Mouse (Mus musculus) forelimb bud, embryonic 11.5 days (tissue): Measurements from ENCODE around the gene Tmem132d.
A peak's percentile ranks its signal among the peaks of the same experiment; 100 is the strongest.

Experiments used
- DNase-seq: peaks from one replicate; pipeline ENCODE4 v3.0.0-alpha.2; 2012; ENCODE audit warnings: low read depth, low spot score

The Tmem132d gene

DNA sequence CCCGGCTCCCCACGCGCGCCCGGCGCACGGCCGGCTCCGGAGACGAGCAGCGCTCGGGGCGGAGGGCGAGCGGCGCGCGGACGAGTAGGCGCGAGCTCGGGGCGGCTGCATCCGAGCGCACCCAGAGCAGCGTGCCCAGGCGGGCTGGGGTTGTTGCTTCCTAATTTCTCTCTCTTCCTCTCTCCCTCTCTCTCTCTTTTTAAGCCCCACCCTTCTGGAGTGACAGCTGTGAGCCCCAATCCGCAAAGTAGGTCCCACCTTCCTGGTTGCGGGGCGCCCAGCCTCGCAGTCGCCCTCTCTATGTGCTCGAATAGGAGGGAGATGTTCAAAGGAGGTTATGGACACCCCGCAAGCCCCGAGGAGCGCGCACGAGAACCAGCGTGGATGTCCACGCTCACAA lies at the start of gene Tmem132d:
Tmem132d (minus strand) TSS at position 162 of the 400 bp plus-strand sequence.
- DNase-seq = peak; percentile 23

DNA sequence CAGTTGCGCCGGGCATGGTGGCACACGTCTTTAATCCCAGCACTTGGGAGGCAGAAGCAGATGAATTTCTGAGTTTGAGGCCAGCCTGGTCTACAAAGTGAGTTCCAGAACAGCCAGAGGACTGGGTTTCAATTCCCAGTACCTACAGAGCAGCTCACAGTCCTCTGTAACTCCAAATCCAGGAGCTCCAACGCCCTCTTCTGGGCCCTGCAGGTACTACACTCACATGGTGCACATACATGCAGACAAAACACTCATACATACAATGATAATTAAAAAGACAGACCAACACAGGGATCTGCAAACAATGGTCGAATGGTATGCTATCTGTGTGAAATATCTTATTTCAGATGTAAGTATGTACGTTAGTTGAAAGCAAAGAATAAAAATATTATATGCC lies 47.9 kb upstream of the Tmem132d start:
- no peak for DNase-seq

DNA sequence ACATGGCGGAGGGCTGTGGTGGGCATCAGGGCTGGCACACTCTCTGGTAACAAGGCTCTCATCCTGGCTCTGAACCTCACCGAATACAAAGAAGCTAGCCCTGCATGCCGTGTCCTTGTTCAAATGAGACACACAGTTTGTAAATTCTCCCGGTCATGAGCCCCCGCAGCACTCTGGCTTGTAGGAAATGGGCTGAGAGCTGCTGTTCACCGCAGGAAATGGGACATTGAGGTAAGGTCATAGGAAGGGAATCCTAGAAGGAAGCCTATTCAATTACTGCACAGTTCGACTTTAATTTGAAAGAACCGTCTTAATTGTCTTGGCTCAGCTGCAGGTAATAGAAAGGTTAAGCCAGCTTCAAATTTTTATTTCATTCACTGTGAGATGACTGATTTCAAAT lies 42.5 kb upstream of the Tmem132d start:
- DNase-seq = no peak

DNA sequence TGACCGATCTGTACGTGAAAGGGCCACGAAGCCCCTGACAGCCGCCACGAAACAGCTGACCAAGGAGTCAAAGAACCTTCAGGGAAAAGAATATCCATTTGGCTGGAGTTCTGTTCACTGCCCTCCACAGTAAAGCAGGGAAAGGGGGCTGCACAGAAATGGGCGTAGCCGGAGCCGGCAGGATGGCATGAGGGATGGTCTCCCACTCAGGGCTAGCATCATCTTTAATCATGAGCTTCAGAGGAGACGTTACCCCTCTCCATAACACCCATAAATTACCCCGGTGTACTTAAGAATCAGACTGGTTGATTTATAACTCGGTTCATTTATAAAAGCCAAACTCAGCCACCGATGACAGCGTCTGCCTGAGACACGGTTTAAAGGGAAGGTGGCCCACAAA lies 36.9 kb upstream of the Tmem132d start:
- no peak for DNase-seq

DNA sequence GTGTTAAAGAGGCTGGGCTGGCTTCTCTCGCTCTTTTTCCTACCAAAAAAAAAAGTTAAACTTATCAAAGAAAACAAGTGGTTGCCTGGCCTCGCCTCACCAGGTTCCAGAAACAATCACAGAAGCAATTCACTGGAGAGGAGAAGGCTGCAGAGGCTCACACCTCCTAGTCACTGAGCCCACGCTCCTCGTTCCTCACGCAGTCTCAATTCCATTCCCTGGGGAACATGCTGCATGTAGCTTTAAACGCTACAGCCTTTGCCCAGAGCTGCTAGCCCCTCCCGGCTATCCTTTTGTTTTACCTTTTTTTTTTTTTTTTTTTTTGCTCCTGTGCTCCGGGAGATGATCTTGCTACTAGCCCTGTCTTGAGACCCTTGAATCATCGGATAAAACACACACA lies 31.6 kb upstream of the Tmem132d start:
- DNase-seq = no peak

DNA sequence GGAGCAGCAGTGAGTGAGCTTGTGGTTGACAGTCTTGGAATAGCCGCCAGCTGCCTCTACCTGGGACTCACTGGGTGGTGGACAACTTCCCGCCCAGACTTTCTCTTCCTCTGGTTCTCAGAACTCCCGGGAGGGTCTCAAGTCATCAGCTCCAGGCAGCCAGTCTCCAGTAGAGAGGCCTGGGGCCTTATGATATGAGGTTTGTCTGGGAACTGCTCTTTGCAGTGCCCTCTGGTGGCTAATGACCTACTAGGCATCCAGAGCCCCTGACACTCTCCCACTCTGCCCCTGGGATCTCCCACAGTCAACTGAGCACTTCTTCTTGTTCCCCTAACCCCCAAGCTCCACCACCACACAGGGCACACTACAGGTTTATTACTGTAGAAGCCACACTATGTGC lies 27.7 kb upstream of the Tmem132d start:
- no peak for DNase-seq

DNA sequence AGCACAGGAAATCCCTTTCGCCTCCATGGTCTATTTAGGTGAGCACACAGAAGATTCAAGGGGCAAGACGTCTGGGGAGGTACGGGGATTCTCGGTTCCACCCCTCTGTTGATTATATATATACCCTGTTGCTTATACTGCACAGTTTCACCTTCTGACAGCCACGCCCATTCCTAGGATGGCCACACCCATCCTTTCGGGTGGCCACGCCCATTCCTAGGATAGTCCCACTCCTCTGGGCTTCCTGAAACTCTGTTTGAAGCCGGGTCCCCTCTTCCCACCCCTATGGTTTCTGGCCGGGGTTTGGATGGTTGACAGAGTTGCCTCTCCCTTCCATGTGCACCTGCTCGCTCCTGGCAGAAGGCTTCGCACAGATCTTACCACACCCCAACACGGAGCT lies 22.9 kb upstream of the Tmem132d start:
- no peak for DNase-seq

DNA sequence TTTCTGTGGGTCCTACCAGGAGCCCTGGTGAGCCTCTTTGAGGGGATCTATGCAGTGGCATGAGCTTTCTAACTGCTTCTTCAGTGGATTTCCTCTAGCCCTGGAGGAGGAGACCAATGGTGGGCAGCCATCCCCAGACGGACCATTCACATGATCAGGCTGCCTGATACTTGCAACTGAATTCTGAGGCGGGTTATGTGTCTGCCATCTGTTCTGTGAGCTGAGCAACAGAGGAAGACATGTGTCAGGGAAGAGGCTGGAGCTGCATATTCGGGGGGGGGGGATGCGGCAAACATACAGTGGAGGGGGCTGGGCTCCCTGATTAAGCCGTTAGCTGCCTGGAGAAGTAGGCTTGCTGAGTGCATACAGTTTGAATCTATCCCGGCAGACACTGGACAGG lies 19.3 kb upstream of the Tmem132d start:
- no peak for DNase-seq

DNA sequence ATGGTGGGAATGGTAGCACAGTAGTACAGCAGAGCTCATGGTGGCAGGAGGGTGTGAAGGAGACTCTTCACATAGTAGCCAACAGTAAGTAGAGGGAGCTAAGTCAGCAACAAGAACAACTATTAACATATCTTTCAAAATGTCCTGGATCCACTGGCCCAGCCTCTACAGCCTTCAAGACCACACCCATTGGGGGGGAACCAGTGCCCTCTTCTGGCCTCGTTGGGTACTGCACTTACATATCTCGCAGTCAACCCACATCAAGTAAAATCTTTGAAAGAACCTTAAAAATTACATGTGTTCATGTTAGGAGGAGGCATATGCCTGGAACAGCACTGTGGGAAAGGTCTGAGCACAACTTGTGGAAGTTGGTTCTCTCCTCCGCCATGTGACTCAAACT lies 17.9 kb upstream of the Tmem132d start:
- no peak for DNase-seq

DNA sequence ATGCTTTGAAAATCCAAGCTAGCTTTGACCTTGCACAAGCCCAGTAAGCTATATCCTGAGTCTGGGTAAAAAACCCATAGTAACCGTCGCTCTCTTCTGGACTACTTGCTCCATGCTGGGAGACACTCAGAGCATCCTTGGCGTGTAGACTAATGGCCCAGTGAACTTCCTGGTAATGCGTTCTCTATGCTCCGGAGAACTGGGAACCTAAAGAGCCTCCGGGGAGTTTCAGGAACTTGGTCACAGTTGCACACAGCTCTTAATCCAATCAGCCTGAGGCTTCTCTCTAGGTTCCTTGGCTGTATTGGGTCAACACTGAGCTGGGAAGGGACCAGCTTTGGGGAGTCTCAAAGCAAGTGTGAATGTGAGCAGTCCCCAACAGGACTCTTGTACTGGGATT lies 12.0 kb upstream of the Tmem132d start:
- no peak for DNase-seq

DNA sequence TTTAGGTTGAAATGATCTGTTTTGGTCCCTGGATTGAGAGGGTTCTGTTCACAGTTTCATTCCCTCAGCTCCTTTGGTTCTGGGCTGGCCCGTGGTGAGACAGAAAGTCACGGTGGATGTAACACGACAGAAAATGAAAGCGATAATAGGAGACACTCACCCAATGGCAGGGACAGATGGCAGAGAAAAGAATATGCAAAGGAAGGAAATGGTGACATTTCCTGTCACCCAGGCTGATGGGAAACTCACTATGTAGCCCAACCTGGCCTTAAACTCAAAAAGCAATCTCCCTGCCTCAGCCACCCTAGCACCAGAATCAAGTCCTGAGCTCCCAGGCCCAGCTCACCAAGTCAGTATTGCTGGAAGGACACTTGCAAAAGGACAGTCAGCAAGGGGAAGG lies 11.0 kb upstream of the Tmem132d start:
- no peak for DNase-seq

DNA sequence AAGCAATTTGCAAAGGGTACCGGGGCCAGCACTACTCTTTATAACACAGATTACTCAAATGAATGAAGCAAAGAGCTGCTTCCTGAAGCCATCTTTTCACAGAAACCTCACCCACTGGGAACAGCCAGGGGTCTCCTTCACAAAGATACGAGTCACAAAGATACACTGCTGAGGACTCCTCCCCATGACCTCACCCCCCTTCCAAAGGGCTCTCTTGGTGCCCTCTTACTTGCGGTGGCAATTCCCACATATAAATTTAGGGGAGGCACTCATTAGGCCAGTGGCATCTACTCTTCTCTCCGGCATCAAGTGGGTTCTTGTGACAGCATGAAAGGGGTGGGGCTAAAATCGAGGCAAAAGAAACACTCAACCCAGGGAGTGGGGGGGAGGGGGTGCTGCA lies 8.2 kb upstream of the Tmem132d start:
- no peak for DNase-seq

DNA sequence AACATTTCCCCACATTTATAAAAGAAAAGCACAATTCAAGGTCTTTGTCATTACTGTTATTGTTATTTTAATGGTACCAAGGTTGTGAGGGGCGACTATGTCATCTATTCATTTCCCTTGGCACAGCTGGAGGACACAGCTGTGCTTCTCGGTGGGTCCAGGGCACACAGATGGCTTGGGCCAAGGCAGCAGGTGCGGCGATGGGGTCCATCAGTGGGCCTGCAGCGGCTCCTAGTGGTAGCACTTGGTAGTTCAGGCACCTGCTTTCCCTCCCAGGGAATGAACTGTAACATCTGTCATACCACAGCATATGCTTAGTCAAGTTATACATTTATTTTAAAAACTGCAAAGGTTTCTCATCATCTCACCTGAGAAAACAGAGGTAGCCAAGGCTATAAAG lies 7.0 kb upstream of the Tmem132d start:
- DNase-seq = peak; percentile 69

DNA sequence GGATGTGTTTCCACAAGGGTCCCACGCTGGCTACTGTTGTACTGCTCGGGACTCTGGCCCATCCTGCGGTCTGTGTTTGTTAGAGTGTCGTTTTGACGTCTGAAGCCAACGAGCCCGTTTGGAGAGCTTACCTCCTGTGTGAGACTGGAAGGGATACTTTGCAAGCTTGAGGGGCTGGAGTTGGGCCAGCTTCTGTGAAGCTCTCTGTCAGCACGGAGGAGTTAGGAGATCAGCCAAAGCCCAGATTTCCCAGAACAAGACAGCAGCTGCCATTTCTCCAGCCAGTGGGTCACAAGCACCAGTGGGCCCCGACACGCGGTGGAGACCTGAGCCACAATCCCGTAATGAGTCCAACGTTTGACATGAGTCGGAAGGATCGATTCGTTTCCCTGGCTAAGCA lies 5.2 kb upstream of the Tmem132d start:
- no peak for DNase-seq

DNA sequence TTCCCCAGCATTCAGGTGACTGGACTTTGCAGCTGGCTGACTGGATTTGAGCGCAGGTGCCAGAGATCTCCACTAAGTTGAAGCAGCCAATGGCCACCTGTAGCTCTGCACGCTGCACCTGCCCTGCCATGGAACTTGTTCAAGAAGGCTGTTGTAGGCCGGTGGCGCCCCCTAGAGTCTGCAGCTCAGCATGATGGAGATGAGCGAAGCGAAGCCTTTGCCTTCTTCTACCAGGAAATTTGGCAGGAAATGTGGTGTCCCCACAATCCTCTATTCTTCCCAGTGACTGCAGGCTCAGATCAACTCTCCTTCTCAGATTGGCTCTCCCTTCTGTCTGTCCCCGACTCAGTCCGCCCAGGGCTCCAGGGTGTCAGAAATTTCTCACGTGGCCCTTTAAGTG lies 4.0 kb upstream of the Tmem132d start:
- DNase-seq = peak; percentile 56

DNA sequence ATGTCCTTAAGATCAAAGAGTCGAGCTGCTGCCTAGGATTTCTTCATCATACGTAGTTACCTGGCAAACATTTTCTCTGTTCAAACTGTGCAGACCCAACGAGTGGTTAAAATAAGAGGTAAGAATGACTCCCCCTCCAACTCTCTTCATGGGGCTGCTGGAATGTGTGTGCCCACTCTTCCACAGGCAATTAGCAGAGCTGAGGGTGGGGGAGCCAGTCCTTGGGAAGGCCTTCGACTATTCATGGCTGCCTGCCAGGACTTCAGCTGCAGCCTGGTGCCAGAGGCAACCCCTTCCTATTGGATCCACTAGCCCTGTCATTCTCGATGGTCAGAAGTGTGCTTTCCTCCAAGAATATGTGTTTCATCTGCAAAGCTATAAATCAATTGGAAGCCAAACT lies 2.8 kb upstream of the Tmem132d start:
- DNase-seq = no peak

DNA sequence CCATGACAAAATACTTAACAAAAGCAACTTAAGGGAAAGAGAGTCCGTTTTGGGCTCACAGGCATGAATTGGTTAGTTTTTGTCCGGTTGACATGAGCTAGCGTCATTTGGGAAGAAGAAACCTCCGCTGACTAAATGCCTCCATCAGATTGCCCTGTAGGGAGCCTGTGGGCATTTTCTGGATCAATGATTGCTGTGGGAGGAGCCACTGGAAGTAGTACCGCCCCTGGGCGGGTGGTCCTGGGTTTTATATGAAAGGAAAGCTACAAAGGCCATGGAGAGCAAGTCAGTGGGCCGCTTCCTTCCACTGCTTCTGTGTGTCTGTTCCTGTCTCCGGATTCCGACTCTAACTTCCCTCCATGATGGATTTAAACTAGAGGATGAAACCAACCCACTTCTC lies 909 bp upstream of the Tmem132d start:
- no peak for DNase-seq

DNA sequence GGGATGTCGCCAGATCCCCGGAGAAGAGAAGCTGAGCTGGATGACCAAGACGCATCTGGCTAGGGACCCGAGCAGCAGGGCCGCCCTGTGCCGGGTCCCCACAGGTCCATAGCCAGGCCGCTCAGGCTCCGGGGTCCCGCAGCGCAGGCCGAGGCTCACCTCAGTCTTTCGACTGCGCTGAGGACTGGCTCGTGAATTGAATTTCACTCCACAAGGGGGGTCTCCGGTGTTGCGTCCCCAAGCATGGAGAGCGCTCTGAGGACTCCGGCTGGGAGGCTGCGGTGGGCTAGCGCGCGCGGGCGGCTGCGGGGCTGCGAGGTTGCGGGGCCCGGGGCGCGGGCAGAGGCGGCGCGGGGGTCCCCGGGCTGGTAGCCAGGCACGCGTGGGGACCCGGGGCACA lies 455 bp downstream of the Tmem132d start:
- DNase-seq = no peak

DNA sequence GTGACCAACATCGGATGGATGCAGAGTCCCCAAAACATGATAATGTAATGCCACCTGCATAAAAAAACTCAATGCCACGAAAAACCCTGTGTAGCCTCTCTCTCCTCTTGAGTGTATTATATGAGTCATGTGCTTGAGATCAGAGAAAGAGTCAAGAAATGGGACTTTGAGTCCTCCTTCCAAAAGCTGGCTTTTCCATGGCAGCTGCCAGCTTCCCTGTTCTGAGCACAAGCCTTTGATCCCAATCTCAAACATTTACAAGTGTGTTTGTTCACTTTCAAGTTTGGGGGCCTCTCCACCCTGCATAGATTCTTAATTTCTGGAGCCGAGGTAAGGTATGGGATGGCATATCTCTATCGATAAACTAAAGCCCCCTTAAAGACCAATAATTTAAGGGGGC lies 8.2 kb downstream of the Tmem132d start:
- DNase-seq = no peak

DNA sequence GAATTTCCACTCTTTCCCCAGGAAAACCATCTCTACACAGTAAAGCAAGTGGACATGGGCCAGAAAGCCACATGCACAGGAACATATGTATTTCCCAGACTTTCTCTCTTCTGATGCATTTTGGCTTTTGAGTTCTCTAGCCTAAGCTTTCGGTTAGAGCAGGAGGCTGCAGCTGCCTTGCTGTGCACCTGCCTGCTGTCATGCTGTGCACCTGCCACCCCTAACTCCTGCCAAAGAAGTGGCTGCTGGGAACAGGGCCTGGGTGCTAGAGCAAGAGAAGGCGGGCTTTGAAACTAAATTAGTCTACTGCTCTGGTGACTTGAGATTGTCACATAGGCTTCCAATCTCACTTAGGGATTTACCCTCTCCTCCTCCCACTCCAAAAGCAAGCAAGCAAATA lies 8.7 kb downstream of the Tmem132d start:
- no peak for DNase-seq

DNA sequence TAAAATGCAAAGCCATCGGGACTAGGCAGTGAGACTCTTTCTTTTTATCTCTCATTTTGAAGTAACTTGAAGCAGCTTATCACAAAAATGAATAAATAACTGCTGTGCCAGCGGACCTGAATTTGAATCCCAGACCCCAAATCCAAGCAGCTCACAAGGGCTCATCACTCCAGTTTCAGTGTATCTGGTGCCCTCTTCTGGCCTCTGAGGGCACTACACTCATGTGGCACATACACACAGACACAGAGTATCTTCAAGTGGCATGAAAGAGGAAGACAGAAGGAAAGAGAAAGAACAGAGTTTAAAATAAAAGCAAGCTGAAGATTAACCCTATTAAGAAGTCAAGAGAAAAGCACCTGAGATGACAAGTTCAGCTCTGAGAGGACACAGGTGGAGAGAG lies 10.8 kb downstream of the Tmem132d start:
- DNase-seq = no peak

DNA sequence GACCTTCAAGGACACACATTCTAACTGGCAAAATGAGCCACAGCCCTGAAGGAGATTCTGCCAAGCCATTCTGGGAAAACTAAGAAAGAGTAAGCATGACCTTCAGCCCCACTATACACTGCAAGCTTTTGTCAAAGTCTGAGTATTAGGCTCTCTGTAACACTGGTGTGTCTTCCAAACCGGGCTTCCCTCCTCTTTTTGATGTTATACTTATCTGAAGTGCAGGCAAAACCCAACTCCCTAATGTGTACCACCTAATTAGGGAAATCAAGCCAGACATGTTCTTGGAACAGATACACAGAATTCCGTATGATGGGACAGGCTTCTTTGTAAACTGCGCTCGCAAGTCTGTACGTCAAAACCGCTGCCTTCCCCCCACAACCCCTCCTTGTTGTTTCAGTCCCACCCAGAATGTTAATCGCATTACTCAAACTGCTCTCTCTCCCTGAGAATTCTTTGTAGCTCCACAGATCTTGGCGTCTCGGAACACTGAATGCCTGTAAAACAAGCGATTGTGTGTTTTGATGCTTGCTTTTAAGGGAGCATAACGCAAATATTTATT lies 14.6 kb downstream of the Tmem132d start:
- DNase-seq = no peak

DNA sequence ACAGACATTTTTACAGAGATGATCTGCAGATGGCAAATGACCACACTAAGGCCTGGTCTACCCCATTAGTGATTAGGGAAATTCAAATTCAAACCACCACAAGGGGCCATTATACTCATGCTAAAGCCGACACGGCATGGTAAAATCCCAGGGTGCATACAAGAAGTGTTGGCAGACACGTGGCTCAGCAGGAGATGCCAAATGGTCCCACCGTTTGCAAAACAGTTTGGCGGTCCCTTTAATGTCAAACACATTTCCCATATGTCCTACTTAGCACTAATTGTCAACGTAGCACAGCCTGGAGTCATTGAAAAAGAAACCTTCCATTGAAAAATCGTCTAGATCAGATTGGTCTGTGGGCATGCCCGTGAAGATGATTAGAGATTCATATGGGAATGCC lies 18.8 kb downstream of the Tmem132d start:
- no peak for DNase-seq

DNA sequence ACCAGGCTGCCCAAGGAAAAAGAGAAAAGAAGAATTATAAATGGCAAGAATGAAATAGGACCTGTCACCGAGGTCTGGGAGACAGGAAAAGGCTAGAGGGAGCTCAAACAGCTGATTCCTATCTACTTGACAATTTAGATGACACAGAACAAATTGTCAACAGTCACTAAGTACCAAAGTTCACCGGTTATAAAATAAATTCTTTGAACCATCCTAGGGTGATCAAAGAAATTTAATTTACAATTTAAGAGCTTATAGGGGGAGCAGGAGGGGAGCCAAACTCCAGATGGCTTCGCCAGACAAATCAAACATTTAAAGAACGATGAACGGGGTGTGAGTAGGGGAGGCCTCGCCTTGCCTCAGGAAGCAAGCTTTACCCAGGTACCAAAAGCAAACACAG lies 20.6 kb downstream of the Tmem132d start:
- no peak for DNase-seq

DNA sequence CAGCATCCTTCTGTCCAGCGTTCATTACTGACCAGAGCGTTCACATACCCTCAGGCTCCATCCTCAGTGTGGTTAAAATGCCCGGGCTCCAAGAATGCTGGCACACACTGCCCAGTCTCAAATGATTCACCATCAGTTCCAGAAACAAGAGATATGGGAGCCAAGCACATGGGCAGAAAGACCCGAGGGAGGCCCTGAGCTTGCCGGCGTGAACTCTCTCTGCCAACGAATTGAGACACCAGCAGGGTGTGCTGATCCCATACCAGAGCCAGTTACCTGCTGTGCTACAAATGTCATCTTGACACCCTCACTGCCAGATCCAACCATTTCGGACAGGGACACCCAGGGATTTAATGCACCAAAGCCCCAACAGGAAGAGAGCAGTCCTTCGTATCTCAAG lies 25.3 kb downstream of the Tmem132d start:
- DNase-seq = no peak
